Mouse (Mus musculus): ENCODE data around the gene Ddb2. TPM values are rescaled to one million over a fixed set of nuclear protein-coding genes. Genes with fewer than 3 reads are reported as not detected.

Gene Ddb2
- polyA plus RNA-seq, 1 experiment from 2014 or later: 17.0 TPM

DNA sequence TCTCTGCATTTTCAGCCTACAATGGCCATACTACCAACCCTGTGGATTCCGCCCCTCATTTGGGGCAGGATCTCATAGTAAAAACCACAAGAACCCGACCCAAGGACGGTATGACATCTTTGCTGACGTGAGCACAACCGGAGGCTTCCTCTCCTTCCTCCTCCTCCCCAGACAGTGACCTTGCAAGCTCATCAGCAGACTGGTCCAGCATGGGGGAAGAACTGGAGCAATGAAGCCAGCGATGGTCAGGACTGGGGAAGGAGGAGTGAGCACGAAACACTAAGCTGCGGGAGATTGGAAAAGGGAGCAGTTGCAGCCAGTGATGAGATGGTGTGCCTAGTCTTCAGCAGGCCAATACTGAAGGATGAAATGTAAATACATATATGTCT is 54.8 kb downstream of the Ddb2 start:
- ATAC-seq (replicated peaks; ENCODE audit: low FRiP score): no peak
- Histone ChIP-seq H3K27me3 (no peaks in the 10 kb centered on the region), H3K4me2 (peak overlapping the region; percentile 92), H3K9ac (peak overlapping the region; percentile 31; the same call in 1 of the 2 replicates), H3K36me3 (peaks cover 8% of the 10 kb centered on the region), H3K27ac (no peak overlapping the region), H3K4me3 (replicated peaks) (peak overlapping the region; percentile 94), H3K4me1 (peaks cover 17% of the 10 kb centered on the region), H3K9me3 (replicated peaks) (no peaks in the 10 kb centered on the region)
- WGBS: 11% methylated on average over 8 of the region's 8 CpGs

- Histone ChIP-seq H3K27me3 (no peaks in the 10 kb centered on the region), H3K27ac (no peak overlapping the region), H3K9me3 (replicated peaks) (no peaks in the 10 kb centered on the region), H3K4me2 (no peak overlapping the region), H3K9ac (no peak overlapping the region), H3K36me3 (peaks cover 19% of the 10 kb centered on the region), H3K4me3 (replicated peaks) (no peak overlapping the region), H3K4me1 (peaks cover 17% of the 10 kb centered on the region)
- WGBS: 68% methylated on average over 5 of the region's 5 CpGs
- ATAC-seq (replicated peaks; ENCODE audit: low FRiP score): no peak
Observed at GRCm38 (mm10) chr2:91180706-91181105, 56.1 kb downstream of the Ddb2 start.

DNA sequence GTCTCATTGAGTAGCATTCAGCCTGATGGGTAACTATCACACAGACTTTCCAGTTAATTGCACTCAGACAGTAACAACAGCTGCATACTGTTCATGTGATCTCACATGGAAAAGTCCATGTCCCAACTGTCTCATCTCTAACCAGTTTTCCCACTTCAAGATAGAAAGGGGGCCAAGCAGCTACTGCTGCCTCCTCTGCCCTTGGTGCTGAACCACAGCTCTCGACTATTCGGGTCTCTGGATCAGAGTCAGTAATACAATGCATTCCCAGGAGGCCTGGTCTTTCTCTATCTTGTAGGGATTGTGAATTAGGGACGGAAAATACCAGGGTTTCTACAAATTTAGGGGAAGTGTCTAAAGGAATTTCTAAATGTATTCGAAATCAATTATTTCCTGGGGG is 57.0 kb downstream of the Ddb2 start:
- Histone ChIP-seq H3K4me2 (no peak overlapping the region), H3K27ac (no peak overlapping the region), H3K4me3 (replicated peaks) (no peak overlapping the region), H3K27me3 (no peaks in the 10 kb centered on the region), H3K4me1 (peaks cover 17% of the 10 kb centered on the region), H3K9me3 (replicated peaks) (no peaks in the 10 kb centered on the region), H3K9ac (no peak overlapping the region), H3K36me3 (peaks cover 23% of the 10 kb centered on the region)
- WGBS: 41% methylated on average over 4 of the region's 4 CpGs
- ATAC-seq (replicated peaks; ENCODE audit: low FRiP score): no peak

GRCm38 (mm10) chr2:91176234-91176633 is 60.5 kb downstream of the Ddb2 start:
- no peaks in the 10 kb centered on the region for H3K4me1 ChIP-seq
- H3K27me3 ChIP-seq: no peaks in the 10 kb centered on the region
- H3K4me2 ChIP-seq: no peak overlapping the region
- H3K9me3 ChIP-seq (replicated peaks): no peaks in the 10 kb centered on the region
- H3K36me3 ChIP-seq: peaks cover 31% of the 10 kb centered on the region
- H3K9ac ChIP-seq: no peak overlapping the region
- 75% methylated on average over 6 of the region's 6 CpGs for WGBS
- no peak overlapping the region for H3K4me3 ChIP-seq (replicated peaks)
- no peak overlapping the region for H3K27ac ChIP-seq
- no peak for ATAC-seq (replicated peaks; ENCODE audit: low FRiP score)

GRCm38 (mm10) chr2:91175490-91175889 is 61.3 kb downstream of the Ddb2 start:
- Histone ChIP-seq H3K4me2 (no peak overlapping the region), H3K9me3 (replicated peaks) (no peaks in the 10 kb centered on the region), H3K27me3 (no peaks in the 10 kb centered on the region), H3K27ac (no peak overlapping the region), H3K4me1 (no peaks in the 10 kb centered on the region), H3K9ac (no peak overlapping the region), H3K4me3 (replicated peaks) (no peak overlapping the region), H3K36me3 (peaks cover 33% of the 10 kb centered on the region)
- WGBS: 90% methylated on average over 4 of the region's 4 CpGs
- no peak for ATAC-seq (replicated peaks; ENCODE audit: low FRiP score)

GRCm38 (mm10) chr2:91169587-91170322 is 67.0 kb downstream of the Ddb2 start:
- Histone ChIP-seq H3K4me3 (replicated peaks) (no peak overlapping the region), H3K9me3 (replicated peaks) (no peaks in the 10 kb centered on the region), H3K27ac (no peak overlapping the region), H3K9ac (no peak overlapping the region), H3K4me1 (no peaks in the 10 kb centered on the region), H3K36me3 (peaks cover 40% of the 10 kb centered on the region), H3K27me3 (no peaks in the 10 kb centered on the region), H3K4me2 (no peak overlapping the region)
- 85% methylated on average over 25 of the region's 25 CpGs for WGBS
- ATAC-seq (replicated peaks; ENCODE audit: low FRiP score): no peak

- Histone ChIP-seq H3K27me3 (no peaks in the 10 kb centered on the region), H3K36me3 (peaks cover 43% of the 10 kb centered on the region), H3K4me3 (replicated peaks) (no peak overlapping the region), H3K4me2 (no peak overlapping the region), H3K9me3 (replicated peaks) (no peaks in the 10 kb centered on the region), H3K9ac (no peak overlapping the region), H3K4me1 (no peaks in the 10 kb centered on the region), H3K27ac (no peak overlapping the region)
- ATAC-seq (replicated peaks; ENCODE audit: low FRiP score): no peak
- 69% methylated on average over 4 of the region's 4 CpGs for WGBS
Observed at GRCm38 (mm10) chr2:91167629-91168028, 69.2 kb downstream of the Ddb2 start.

DNA sequence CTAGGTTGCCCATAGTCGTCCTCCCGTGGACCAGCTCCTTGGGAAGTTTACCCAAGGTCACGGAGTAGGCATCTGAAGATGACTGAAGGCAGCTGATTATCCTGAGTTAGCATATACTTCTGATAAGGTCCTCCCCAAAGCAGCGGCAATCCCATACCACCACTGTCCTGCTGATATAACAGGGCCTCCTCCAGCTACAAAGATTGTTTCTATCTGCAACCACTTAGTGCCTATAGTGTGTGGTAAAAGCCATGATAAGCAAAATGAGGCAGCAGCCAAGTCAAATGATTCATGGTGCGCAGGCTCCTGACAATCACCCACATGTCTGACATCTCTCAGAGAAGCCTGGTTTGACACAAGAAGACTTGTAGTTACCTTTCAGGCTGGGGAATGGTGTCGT is 71.8 kb downstream of the Ddb2 start:
- Histone ChIP-seq H3K27me3 (no peaks in the 10 kb centered on the region), H3K27ac (no peak overlapping the region), H3K9ac (no peak overlapping the region), H3K4me2 (no peak overlapping the region), H3K36me3 (peaks cover 54% of the 10 kb centered on the region), H3K4me3 (replicated peaks) (no peak overlapping the region), H3K9me3 (replicated peaks) (no peaks in the 10 kb centered on the region), H3K4me1 (no peaks in the 10 kb centered on the region)
- WGBS: 89% methylated on average over 6 of the region's 6 CpGs
- ATAC-seq (replicated peaks; ENCODE audit: low FRiP score): no peak

GRCm38 (mm10) chr2:91163532-91163931 is 73.2 kb downstream of the Ddb2 start:
- Histone ChIP-seq H3K27ac (no peak overlapping the region), H3K4me2 (no peak overlapping the region), H3K9ac (no peak overlapping the region), H3K27me3 (no peaks in the 10 kb centered on the region), H3K4me1 (no peaks in the 10 kb centered on the region), H3K4me3 (replicated peaks) (no peak overlapping the region), H3K9me3 (replicated peaks) (no peaks in the 10 kb centered on the region), H3K36me3 (peaks cover 54% of the 10 kb centered on the region)
- ATAC-seq (replicated peaks; ENCODE audit: low FRiP score): no peak
- 80% methylated on average over 5 of the region's 5 CpGs for WGBS

GRCm38 (mm10) chr2:91162952-91163351 is 73.8 kb downstream of the Ddb2 start:
- H3K4me2 ChIP-seq: no peak overlapping the region
- no peaks in the 10 kb centered on the region for H3K9me3 ChIP-seq (replicated peaks)
- no peak for ATAC-seq (replicated peaks; ENCODE audit: low FRiP score)
- WGBS: 75% methylated on average over 4 of the region's 4 CpGs
- H3K27ac ChIP-seq: no peak overlapping the region
- H3K4me3 ChIP-seq (replicated peaks): no peak overlapping the region
- H3K27me3 ChIP-seq: no peaks in the 10 kb centered on the region
- peaks cover 57% of the 10 kb centered on the region for H3K36me3 ChIP-seq
- H3K4me1 ChIP-seq: no peaks in the 10 kb centered on the region
- H3K9ac ChIP-seq: no peak overlapping the region

Other genes starting within 250 kb of the Ddb2 start
- 2.7 and 3.4 TPM in 2 replicates for gene Rapsn, start 201.4 kb downstream of the Ddb2 start, polyA plus RNA-seq (2015; fragmentation: Nextera tagmentation; extraction: Ambion mirVana)
- gene Psmc3, start 183.0 kb downstream of the Ddb2 start, polyA plus RNA-seq (2015; fragmentation: Nextera tagmentation; extraction: Ambion mirVana): 307 and 315 TPM in 2 replicates
- 41.2 and 48.5 TPM in 2 replicates for gene Slc39a13, start 166.6 kb downstream of the Ddb2 start, polyA plus RNA-seq (2015; fragmentation: Nextera tagmentation; extraction: Ambion mirVana)
- 4.7 and 5.4 TPM in 2 replicates for gene Spi1, start 154.6 kb downstream of the Ddb2 start, polyA plus RNA-seq (2015; fragmentation: Nextera tagmentation; extraction: Ambion mirVana)
- gene Mybpc3, start 118.8 kb downstream of the Ddb2 start, polyA plus RNA-seq (2015; fragmentation: Nextera tagmentation; extraction: Ambion mirVana): 0.10 and 0.13 TPM in 2 replicates
- 6.8 and 10.1 TPM in 2 replicates for gene Madd, start 53.1 kb downstream of the Ddb2 start, polyA plus RNA-seq (2015; fragmentation: Nextera tagmentation; extraction: Ambion mirVana)
- gene Nr1h3, start 34.1 kb downstream of the Ddb2 start, polyA plus RNA-seq (2015; fragmentation: Nextera tagmentation; extraction: Ambion mirVana): 2.2 and 3.3 TPM in 2 replicates
- 27.1 and 27.3 TPM in 2 replicates for gene Acp2, start 34.1 kb downstream of the Ddb2 start, polyA plus RNA-seq (2015; fragmentation: Nextera tagmentation; extraction: Ambion mirVana)
- 39.9 and 40.3 TPM in 2 replicates for gene Pacsin3, start 19.0 kb upstream of the Ddb2 start, polyA plus RNA-seq (2015; fragmentation: Nextera tagmentation; extraction: Ambion mirVana)
- 86.6 and 92.2 TPM in 2 replicates for gene Arfgap2, start 28.0 kb upstream of the Ddb2 start, polyA plus RNA-seq (2015; fragmentation: Nextera tagmentation; extraction: Ambion mirVana)
- 56.0 and 65.7 TPM in 2 replicates for gene 1110051M20Rik, start 207.7 kb upstream of the Ddb2 start, polyA plus RNA-seq (2015; fragmentation: Nextera tagmentation; extraction: Ambion mirVana)
- 9.3 and 9.5 TPM in 2 replicates for gene Lrp4, start 220.5 kb upstream of the Ddb2 start, polyA plus RNA-seq (2015; fragmentation: Nextera tagmentation; extraction: Ambion mirVana)